Mouse (Mus musculus) neutrophil, adult 65 days (primary cell): ENCODE results near the gene Serpina1d. TPM values are rescaled to one million over a fixed set of nuclear protein-coding genes. Genes with fewer than 3 reads are reported as not detected.

Experiments used
- total RNA-seq: library from RNA; stranded (reverse); gene quantifications from 2 replicates; pipeline ENCODE4 v1.2.4, GENCODE M21; 2023

The Serpina1d gene
- total RNA-seq, result 0.48 TPM in 1 of 2 replicates, not detected in the other

GRCm38 (mm10) chr12:103773246-103773851, at the start of gene Serpina1d:
TSS of gene Serpina1d (minus strand) at chr12:103773592.

Other genes starting within 250 kb of the Serpina1d start
- gene Ppp4r4, start 241.3 kb downstream of the Serpina1d start, total RNA-seq, result 0.44 TPM in 1 of 2 replicates, not detected in the other
- gene Serpina10, start 142.1 kb downstream of the Serpina1d start, total RNA-seq, result 0.13 TPM in 1 of 2 replicates, not detected in the other
- gene Serpina6, start 116.4 kb downstream of the Serpina1d start, total RNA-seq, result not detected in 2 replicates
- gene Serpina16, start 97.5 kb downstream of the Serpina1d start, total RNA-seq, result not detected in 2 replicates
- not detected in 2 replicates for gene Serpina1f, start 78.1 kb downstream of the Serpina1d start, total RNA-seq
- 1.5 TPM in 1 of 2 replicates, not detected in the other for gene Serpina1b, start 56.8 kb upstream of the Serpina1d start, total RNA-seq
- gene Serpina1a, start 90.0 kb upstream of the Serpina1d start, total RNA-seq, result 0.57 TPM in 1 of 2 replicates, not detected in the other
- 0.34 and 0.35 TPM in 2 replicates for gene Serpina1c, start 131.3 kb upstream of the Serpina1d start, total RNA-seq
- gene Serpina1e, start 185.4 kb upstream of the Serpina1d start, total RNA-seq, result 0.45 TPM in 1 of 2 replicates, not detected in the other
- not detected in 2 replicates for gene Serpina11, start 216.4 kb upstream of the Serpina1d start, total RNA-seq
- not detected in 2 replicates for gene Serpina9, start 240.2 kb upstream of the Serpina1d start, total RNA-seq